Mouse (Mus musculus) left cerebral cortex, adult 2 months (tissue): ENCODE measurements around the gene Rcan2. TPM values are rescaled to one million over a fixed set of nuclear protein-coding genes. Genes with fewer than 3 reads are reported as not detected.

Experiments
- DNase-seq, 2 experiments: peaks; one replicate each; pipeline ENCODE4 v3.0.0; 2021 to 2022; ENCODE audit warnings: low spot score in 2 of 2, mixed read lengths in 1 of 2; ENCODE audit errors: extremely low spot score in 1 of 2
- H3K27ac ChIP-seq: fragments of 200-600 bp; 2 replicates; pipeline ENCODE4 v1.8.1; 2022
- H3K4me3 ChIP-seq: fragments of 200-600 bp; 2 replicates; pipeline ENCODE4 v1.8.1; 2022
- CTCF ChIP-seq: fragments of 200-600 bp; IDR thresholded peaks from 2 replicates; pipeline ENCODE4 v1.8.1; 2022; ENCODE audit warnings: antibody characterized with exemption, mild to moderate bottlenecking, moderate library complexity
- intact Hi-C: fragments of 180-260 bp; cut with DNase I; formaldehyde crosslinking; loops from one replicate; pipeline ENCODE4 v1.15.1; 2025
- total RNA-seq, 2 experiments: library from RNA; stranded (reverse); gene quantifications; 2 replicates each; pipeline ENCODE4 v1.2.3; 2021

The Rcan2 gene
- total RNA-seq, 2 experiments from 2014 or later = 176 to 182 TPM

- peak overlapping the region; percentile 16; the same call in 1 of the 2 replicates for H3K27ac ChIP-seq
- intact Hi-C loops = no loop called here
- TF ChIP-seq CTCF = no peak
- H3K4me3 ChIP-seq = no peak overlapping the region
- DNase-seq = no peak
Measured at GRCm38 (mm10) chr17:43997514-43997913, 196.4 kb downstream of the Rcan2 start.

- no peak overlapping the region for H3K27ac ChIP-seq
- H3K4me3 ChIP-seq = no peak overlapping the region
- no peak for DNase-seq
- no peak for TF ChIP-seq CTCF
- intact Hi-C loops = no loop called here
Measured at GRCm38 (mm10) chr17:43998095-43998494, 196.9 kb downstream of the Rcan2 start.

GRCm38 (mm10) chr17:44004401-44004800 lies 203.2 kb downstream of the Rcan2 start:
- H3K27ac ChIP-seq = no peak overlapping the region
- intact Hi-C loops = no loop called here
- H3K4me3 ChIP-seq = no peak overlapping the region
- no peak for TF ChIP-seq CTCF
- DNase-seq = no peak

GRCm38 (mm10) chr17:44007411-44007810 lies 206.3 kb downstream of the Rcan2 start:
- intact Hi-C loops = no loop called here
- Histone ChIP-seq H3K27ac (no peak overlapping the region), H3K4me3 (no peak overlapping the region)
- DNase-seq = no peak
- TF ChIP-seq CTCF = no peak

GRCm38 (mm10) chr17:44011917-44012316 lies 210.8 kb downstream of the Rcan2 start:
- no peak for TF ChIP-seq CTCF
- DNase-seq = no peak
- intact Hi-C loops = no loop called here
- no peak overlapping the region for H3K4me3 ChIP-seq
- no peak overlapping the region for H3K27ac ChIP-seq

- TF ChIP-seq CTCF = no peak
- intact Hi-C loops = no loop called here
Measured at GRCm38 (mm10) chr17:44013756-44014510, 212.8 kb downstream of the Rcan2 start.

GRCm38 (mm10) chr17:44016314-44016713 lies 215.2 kb downstream of the Rcan2 start:
- intact Hi-C loops = no loop called here
- TF ChIP-seq CTCF = no peak
- Histone ChIP-seq H3K27ac (no peak overlapping the region), H3K4me3 (no peak overlapping the region)
- DNase-seq = no peak

More at GRCm38 (mm10) chr17:44013756-44014510, 212.8 kb downstream of the Rcan2 start:
- H3K27ac ChIP-seq = no peak overlapping the region
- no peak overlapping the region for H3K4me3 ChIP-seq
- no peak for DNase-seq

GRCm38 (mm10) chr17:44020707-44021220 lies 219.6 kb downstream of the Rcan2 start:
- H3K4me3 ChIP-seq = no peak overlapping the region
- TF ChIP-seq CTCF = no peak
- H3K27ac ChIP-seq = no peak overlapping the region
- intact Hi-C loops = no loop called here
- no peak for DNase-seq

GRCm38 (mm10) chr17:44023842-44024241 lies 222.7 kb downstream of the Rcan2 start:
- TF ChIP-seq CTCF = no peak
- no peak for DNase-seq
- Histone ChIP-seq H3K27ac (0 out of 2 replicates have a peak overlapping the region, but pooled peaks have one; percentile 5), H3K4me3 (no peak overlapping the region)
- intact Hi-C loops = no loop called here

- Histone ChIP-seq H3K4me3 (no peak overlapping the region), H3K27ac (0 out of 2 replicates have a peak overlapping the region, but pooled peaks have one; percentile 17)
- no peak for TF ChIP-seq CTCF
- intact Hi-C loops = loop anchor here (5.0 kb wide), 1 partner anchor 73 kb away; no protein-coding TSS in a partner anchor
- DNase-seq = no peak
Measured at GRCm38 (mm10) chr17:44025011-44025410, 223.9 kb downstream of the Rcan2 start.

- no peak for TF ChIP-seq CTCF
- DNase-seq = no peak
- H3K4me3 ChIP-seq = 0 out of 2 replicates have a peak overlapping the region, but pooled peaks have one; percentile 5
- intact Hi-C loops = loop anchor here (5.0 kb wide), 1 partner anchor 74 kb away; no protein-coding TSS in a partner anchor
- H3K27ac ChIP-seq = peak overlapping the region; percentile 69
Measured at GRCm38 (mm10) chr17:44025935-44026334, 224.8 kb downstream of the Rcan2 start.

- Histone ChIP-seq H3K27ac (peak overlapping the region; percentile 69), H3K4me3 (no peak overlapping the region)
- peak in 1 of 2 experiments; percentile 16 for DNase-seq
- no peak for TF ChIP-seq CTCF
- intact Hi-C loops = loop anchor here (5.0 kb wide), 1 partner anchor 74 kb away; no protein-coding TSS in a partner anchor
Measured at GRCm38 (mm10) chr17:44026378-44026777, 225.2 kb downstream of the Rcan2 start.
